Mouse (Mus musculus) MEL (cell line): ENCODE results near the gene Aes.

Experiments used
- CTCF ChIP-seq, 3 experiments: IDR thresholded peaks in 2 of 3; conservative IDR thresholded peaks in 1 of 3; 2 replicates each; pipeline ENCODE4 v1.5.1; 2011 to 2012; ENCODE audit warnings: low read length in 3 of 3, low read depth in 2 of 3, mild to moderate bottlenecking in 2 of 3, improper control_type of control experiment in 1 of 3, inconsistent platforms in 1 of 3, mixed read lengths in 1 of 3, moderate library complexity in 1 of 3; ENCODE audit not compliant: control insufficient read depth in 1 of 3, insufficient read depth in 1 of 3, poor library complexity in 1 of 3, severe bottlenecking in 1 of 3
- ELF1 ChIP-seq: IDR thresholded peaks from 2 replicates; pipeline ENCODE4 v1.6.1; 2014; ENCODE audit warnings: low read depth, mild to moderate bottlenecking, inconsistent platforms, low read length, improper control_type of control experiment, moderate library complexity
- GABPA ChIP-seq: IDR thresholded peaks from 2 replicates; pipeline ENCODE4 v1.6.1; 2012; ENCODE audit warnings: low read depth, mild to moderate bottlenecking, inconsistent platforms, low read length, improper control_type of control experiment, moderate library complexity
- HCFC1 ChIP-seq: IDR thresholded peaks from 2 replicates; pipeline ENCODE4 v1.6.1; 2012; ENCODE audit warnings: low read depth, mild to moderate bottlenecking, inconsistent platforms, low read length, improper control_type of control experiment, moderate library complexity
- NELFE ChIP-seq: IDR thresholded peaks from 2 replicates; pipeline ENCODE4 v1.6.1; 2011; ENCODE audit warnings: low read depth, low read length, improper control_type of control experiment
- NRF1 ChIP-seq: IDR thresholded peaks from 2 replicates; pipeline ENCODE4 v1.6.1; 2014; ENCODE audit warnings: low read depth, mild to moderate bottlenecking, inconsistent platforms, low read length, improper control_type of control experiment, moderate library complexity; ENCODE audit not compliant: poor library complexity, insufficient read depth, severe bottlenecking
- POLR2A ChIP-seq, 2 experiments: IDR thresholded peaks; 2 replicates each; pipeline ENCODE4 v1.6.1; 2011 to 2012; ENCODE audit warnings: low read length in 2 of 2, mild to moderate bottlenecking in 2 of 2, control low read depth in 1 of 2, improper control_type of control experiment in 1 of 2, low read depth in 1 of 2, moderate library complexity in 1 of 2; ENCODE audit not compliant: control insufficient read depth in 1 of 2, insufficient read depth in 1 of 2, poor library complexity in 1 of 2
- RAD21 ChIP-seq: IDR thresholded peaks from 2 replicates; pipeline ENCODE4 v1.6.1; 2011; ENCODE audit warnings: mild to moderate bottlenecking, low read depth, low read length, improper control_type of control experiment
- RCOR1 ChIP-seq: IDR thresholded peaks from 2 replicates; pipeline ENCODE4 v1.6.1; 2012; ENCODE audit warnings: low read depth, mild to moderate bottlenecking, inconsistent platforms, low read length, improper control_type of control experiment
- TCF12 ChIP-seq: IDR thresholded peaks from 2 replicates; pipeline ENCODE4 v1.6.1; 2014; ENCODE audit warnings: low read depth, mild to moderate bottlenecking, inconsistent platforms, low read length, improper control_type of control experiment, moderate library complexity
- UBTF ChIP-seq: IDR thresholded peaks from 2 replicates; pipeline ENCODE4 v1.6.1; 2012; ENCODE audit warnings: low read depth, mild to moderate bottlenecking, inconsistent platforms, low read length, improper control_type of control experiment, moderate library complexity, borderline replicate concordance; ENCODE audit not compliant: insufficient read depth
- USF1 ChIP-seq: IDR thresholded peaks from 2 replicates; pipeline ENCODE4 v1.6.1; 2014; ENCODE audit warnings: low read depth, mild to moderate bottlenecking, inconsistent platforms, low read length, improper control_type of control experiment, moderate library complexity
- ZNF384 ChIP-seq: IDR thresholded peaks from 2 replicates; pipeline ENCODE4 v1.6.1; 2012; ENCODE audit warnings: low read depth, mild to moderate bottlenecking, inconsistent platforms, low read length, improper control_type of control experiment

- TF ChIP-seq POLR2A (IDR thresholded peaks at IDR 0.05; ENCODE audit: control insufficient read depth in 1 of 2, insufficient read depth in 1 of 2, low read depth in 1 of 2, low read length in 2 of 2, poor library complexity in 1 of 2) (no peak), RAD21 (no peak), CTCF (IDR thresholded peaks at IDR 0.05 in 2 of 3, conservative IDR thresholded peaks at IDR 0.05 in 1 of 3; ENCODE audit: control insufficient read depth in 1 of 3, insufficient read depth in 1 of 3, low read depth in 2 of 3, low read length in 3 of 3, poor library complexity in 1 of 3, severe bottlenecking in 1 of 3) (no peak), USF1 (no peak), ZNF384 (no peak), RCOR1 (no peak), NRF1 (no peak), GABPA (no peak), UBTF (no peak), HCFC1 (no peak), ELF1 (no peak), TCF12 (no peak), NELFE (no peak)
Measured at GRCm38 (mm10) chr10:81615486-81615885, 56.2 kb downstream of the Aes start.
